In the genomic region with DNA sequence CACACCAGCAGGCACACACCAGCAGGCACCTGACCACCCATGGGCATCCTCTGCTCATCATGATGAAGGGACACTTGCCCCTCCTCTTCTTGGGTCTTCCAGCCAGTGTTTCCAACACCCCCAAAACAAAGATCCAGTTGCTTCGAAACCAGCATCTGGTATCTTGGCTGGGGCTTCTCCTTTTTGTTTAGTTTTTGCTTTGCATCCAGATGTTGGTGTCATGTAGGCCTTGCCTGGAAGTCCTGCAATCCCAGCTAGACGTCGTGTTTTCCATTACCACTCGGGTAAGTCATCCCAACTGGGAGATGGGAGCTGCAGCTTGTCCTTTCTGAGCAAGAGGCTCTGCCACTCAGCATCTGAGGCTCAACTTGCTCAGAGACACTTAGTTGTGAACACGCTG, we compare ENCODE assay signal across 15 mouse cellular contexts.
"Had no signal": no experiment of that assay in that cellular context is flagged by ENCODE, and none has a peak within 500 bp of the region (broad histone marks: within the 10 kb centered on the region; RNA-seq: fewer than 3 reads in every experiment).

No protein-coding gene starts in this region.

- H3K9me3 ChIP-seq: lung, embryonic 15.5 days had no signal

- DNase-seq: kidney, adult 18-20 months; kidney, adult 9 months; kidney, postnatal 14 days; kidney, postnatal 4 days; layer of hippocampus, adult 9-11 months; liver, postnatal 0 days; lung, postnatal 10 days; lung, postnatal 4 days; midbrain, embryonic 14.5 days; thymus, adult 18-20 months; thymus, postnatal 36 days had no signal

- H3K9ac ChIP-seq: liver, embryonic 14.5 days; liver, postnatal 0 days; lung, embryonic 15.5 days had no signal

- ATAC-seq: liver, postnatal 0 days had no signal

- H3K4me2 ChIP-seq: liver, embryonic 11.5 days; lung, embryonic 15.5 days; midbrain, embryonic 11.5 days had no signal

- H3K27me3 ChIP-seq: lung, embryonic 15.5 days had no signal

- H3K4me3 ChIP-seq: lung, embryonic 15.5 days had no signal

- H3K36me3 ChIP-seq: lung, embryonic 15.5 days had no signal

- H3K27ac ChIP-seq: liver, embryonic 14.5 days; lung, embryonic 15.5 days had no signal

- H3K4me1 ChIP-seq: lung, embryonic 15.5 days had no signal
